Mouse (Mus musculus) hindbrain, embryonic 14.5 days (tissue): ENCODE measurements around the gene Stk24. TPM values are rescaled to one million over a fixed set of nuclear protein-coding genes. Genes with fewer than 3 reads are reported as not detected.

Source experiments
- ATAC-seq: fragments of 200-750 bp; cut with Nextera tagmentation; 2 replicates; pipeline ENCODE4 v1.8.0; 2017; ENCODE audit warnings: moderate number of reproducible peaks, mild to moderate bottlenecking, moderate TSS enrichment, moderate library complexity; ENCODE audit not compliant: low FRiP score
- DNase-seq: peaks from one replicate; pipeline ENCODE4 v3.0.0-alpha.2; 2015; ENCODE audit warnings: low spot score
- H3K27ac ChIP-seq: fragments of 300-500 bp; sonication (generic); 2 replicates; pipeline ENCODE4 v1.5.1; 2014; ENCODE audit warnings: mild to moderate bottlenecking, moderate library complexity
- H3K27me3 ChIP-seq: fragments of 300-500 bp; sonication (generic); 2 replicates; pipeline ENCODE4 v1.6.1; 2014; ENCODE audit warnings: mild to moderate bottlenecking, low read length, mixed read lengths; ENCODE audit not compliant: control insufficient read depth, insufficient read depth
- H3K36me3 ChIP-seq: fragments of 300-500 bp; sonication (generic); replicated peaks from 2 replicates; pipeline ENCODE4 v1.6.1; 2014; ENCODE audit not compliant: control insufficient read depth, insufficient read depth
- H3K4me1 ChIP-seq: fragments of 300-500 bp; sonication (generic); replicated peaks from 2 replicates; pipeline ENCODE4 v1.6.1; 2014; ENCODE audit warnings: antibody characterized with exemption, low read length, mixed read lengths; ENCODE audit not compliant: control insufficient read depth, insufficient read depth
- H3K4me2 ChIP-seq: fragments of 300-500 bp; sonication (generic); replicated peaks from 2 replicates; pipeline ENCODE4 v1.6.1; 2014; ENCODE audit warnings: mild to moderate bottlenecking, moderate library complexity
- H3K4me3 ChIP-seq: fragments of 300-500 bp; sonication (generic); replicated peaks from 2 replicates; pipeline ENCODE4 v1.5.1; 2014; ENCODE audit warnings: mild to moderate bottlenecking, low read length
- H3K9ac ChIP-seq: fragments of 300-500 bp; sonication (generic); 2 replicates; pipeline ENCODE4 v1.6.1; 2014
- H3K9me3 ChIP-seq: fragments of 300-500 bp; sonication (generic); 2 replicates; pipeline ENCODE4 v1.6.1; 2016; ENCODE audit warnings: low read length; ENCODE audit not compliant: control insufficient read depth
- WGBS: fragments of 180-500 bp; shearing (Covaris S2); extraction: QIAGEN DNeasy Blood & Tissue Kit; methylation state at CpG from one replicate; pipeline ENCODE4 v1.1.7; 2014; 5-methylcytosine and 5-hydroxymethylcytosine counted together
- polyA plus RNA-seq: library from polyadenylated mRNA; unstranded; fragments of >200 nt; fragmentation: Nextera tagmentation; extraction: Ambion mirVana; gene quantifications from 2 replicates; pipeline ENCODE4 v1.2.1, GENCODE M21; 2014

The Stk24 gene
- polyA plus RNA-seq, 1 experiment from 2014 or later, result 23.1 TPM

- H3K4me3 ChIP-seq, result no peak overlapping the region
- H3K9ac ChIP-seq, result no peak overlapping the region
- no peak overlapping the region for H3K27ac ChIP-seq
- no peaks in the 10 kb centered on the region for H3K27me3 ChIP-seq
- WGBS, result 53% methylated on average over 3 of the region's 3 CpGs
- ATAC-seq (no peak), DNase-seq (no peak)
- no peaks in the 10 kb centered on the region for H3K9me3 ChIP-seq
- H3K4me2 ChIP-seq, result no peak overlapping the region
- H3K36me3 ChIP-seq, result no peaks in the 10 kb centered on the region
- H3K4me1 ChIP-seq, result 0 out of 2 replicates have a peak, but pooled peaks cover 11% of the 10 kb centered on the region
Measured at GRCm38 (mm10) chr14:121359015-121359414, 20.8 kb downstream of the Stk24 start.

GRCm38 (mm10) chr14:121358327-121358726, 21.5 kb downstream of the Stk24 start:
- no peak overlapping the region for H3K9ac ChIP-seq
- no peak overlapping the region for H3K4me2 ChIP-seq
- no peak for ATAC-seq
- no peaks in the 10 kb centered on the region for H3K36me3 ChIP-seq
- H3K4me3 ChIP-seq, result no peak overlapping the region
- no peak overlapping the region for H3K27ac ChIP-seq
- WGBS, result 100% methylated on average over 1 of the region's 1 CpGs
- H3K9me3 ChIP-seq, result no peaks in the 10 kb centered on the region
- no peaks in the 10 kb centered on the region for H3K27me3 ChIP-seq
- DNase-seq, result no peak
- 0 out of 2 replicates have a peak, but pooled peaks cover 11% of the 10 kb centered on the region for H3K4me1 ChIP-seq

GRCm38 (mm10) chr14:121356336-121356862, 23.4 kb downstream of the Stk24 start:
- Histone ChIP-seq H3K27me3 (no peaks in the 10 kb centered on the region), H3K9ac (no peak overlapping the region), H3K36me3 (no peaks in the 10 kb centered on the region), H3K9me3 (no peaks in the 10 kb centered on the region), H3K4me2 (no peak overlapping the region), H3K4me1 (0 out of 2 replicates have a peak, but pooled peaks cover 11% of the 10 kb centered on the region), H3K4me3 (no peak overlapping the region), H3K27ac (no peak overlapping the region)
- DNase-seq, result no peak
- no peak for ATAC-seq
- 80% methylated on average over 8 of the region's 8 CpGs for WGBS

GRCm38 (mm10) chr14:121355732-121356131, 24.1 kb downstream of the Stk24 start:
- ATAC-seq, result no peak
- WGBS, result 81% methylated on average over 6 of the region's 6 CpGs
- no peak overlapping the region for H3K9ac ChIP-seq
- DNase-seq, result no peak
- H3K4me3 ChIP-seq, result no peak overlapping the region
- H3K4me1 ChIP-seq, result 0 out of 2 replicates have a peak, but pooled peaks cover 11% of the 10 kb centered on the region
- H3K36me3 ChIP-seq, result no peaks in the 10 kb centered on the region
- no peak overlapping the region for H3K27ac ChIP-seq
- no peaks in the 10 kb centered on the region for H3K27me3 ChIP-seq
- no peaks in the 10 kb centered on the region for H3K9me3 ChIP-seq
- no peak overlapping the region for H3K4me2 ChIP-seq

- peaks cover 11% of the 10 kb centered on the region; the same call in 1 of the 2 replicates for H3K4me1 ChIP-seq
- H3K9me3 ChIP-seq, result no peaks in the 10 kb centered on the region
- no peaks in the 10 kb centered on the region for H3K27me3 ChIP-seq
- no peaks in the 10 kb centered on the region for H3K36me3 ChIP-seq
- no peak overlapping the region for H3K4me2 ChIP-seq
- 93% methylated on average over 10 of the region's 10 CpGs for WGBS
- H3K27ac ChIP-seq, result no peak overlapping the region
- no peak overlapping the region for H3K4me3 ChIP-seq
- DNase-seq (no peak), ATAC-seq (no peak)
- H3K9ac ChIP-seq, result no peak overlapping the region
Measured at GRCm38 (mm10) chr14:121353648-121354377, 26.0 kb downstream of the Stk24 start.

- WGBS, result 92% methylated on average over 6 of the region's 6 CpGs
Measured at GRCm38 (mm10) chr14:121352744-121353143, 27.1 kb downstream of the Stk24 start.

GRCm38 (mm10) chr14:121351737-121352136, 28.1 kb downstream of the Stk24 start:
- DNase-seq (no peak), ATAC-seq (no peak)
- H3K9me3 ChIP-seq, result no peaks in the 10 kb centered on the region
- H3K9ac ChIP-seq, result no peak overlapping the region
- no peak overlapping the region for H3K27ac ChIP-seq
- no peak overlapping the region for H3K4me3 ChIP-seq
- H3K36me3 ChIP-seq, result no peaks in the 10 kb centered on the region
- H3K4me1 ChIP-seq, result peaks cover 13% of the 10 kb centered on the region; the same call in 1 of the 2 replicates
- no peaks in the 10 kb centered on the region for H3K27me3 ChIP-seq
- 87% methylated on average over 4 of the region's 4 CpGs for WGBS
- H3K4me2 ChIP-seq, result no peak overlapping the region

More at GRCm38 (mm10) chr14:121352744-121353143, 27.1 kb downstream of the Stk24 start:
- Histone ChIP-seq H3K27ac (no peak overlapping the region), H3K9me3 (no peaks in the 10 kb centered on the region), H3K4me2 (no peak overlapping the region), H3K4me3 (no peak overlapping the region), H3K9ac (no peak overlapping the region), H3K4me1 (peaks cover 14% of the 10 kb centered on the region; the same call in 1 of the 2 replicates), H3K36me3 (no peaks in the 10 kb centered on the region), H3K27me3 (no peaks in the 10 kb centered on the region)
- DNase-seq, result no peak
- no peak for ATAC-seq

GRCm38 (mm10) chr14:121350011-121350410, 29.8 kb downstream of the Stk24 start:
- H3K9ac ChIP-seq, result no peak overlapping the region
- WGBS, result 78% methylated on average over 8 of the region's 8 CpGs
- no peak overlapping the region for H3K27ac ChIP-seq
- H3K36me3 ChIP-seq, result no peaks in the 10 kb centered on the region
- no peak for ATAC-seq
- peaks cover 13% of the 10 kb centered on the region; the same call in 1 of the 2 replicates for H3K4me1 ChIP-seq
- H3K4me3 ChIP-seq, result no peak overlapping the region
- no peaks in the 10 kb centered on the region for H3K27me3 ChIP-seq
- DNase-seq, result no peak
- no peaks in the 10 kb centered on the region for H3K9me3 ChIP-seq
- no peak overlapping the region for H3K4me2 ChIP-seq

GRCm38 (mm10) chr14:121349291-121349690, 30.5 kb downstream of the Stk24 start:
- Histone ChIP-seq H3K27ac (no peak overlapping the region), H3K27me3 (no peaks in the 10 kb centered on the region), H3K36me3 (no peaks in the 10 kb centered on the region), H3K9me3 (no peaks in the 10 kb centered on the region), H3K4me2 (no peak overlapping the region), H3K9ac (no peak overlapping the region), H3K4me1 (peaks cover 9% of the 10 kb centered on the region; the same call in 1 of the 2 replicates), H3K4me3 (no peak overlapping the region)
- DNase-seq (no peak), ATAC-seq (no peak)
- WGBS, result 84% methylated on average over 5 of the region's 5 CpGs
